Mouse (Mus musculus): ENCODE measurements at regions not wholly inside any gene's neighbourhood (a gene's known extent, or its start where the extent isn't known, plus 50 kb on each side); places are given as distances from the start of the nearest gene placed in this dataset.

GRCm38 (mm10) chr5:120288036-120288684, 143.3 kb upstream of the Lhx5 start:
- intact Hi-C loops (cut with DNase I): no loop called here
- DNase-seq: no peak
- Histone ChIP-seq H3K4me3 (no peak overlapping the region), H3K27ac (no peak overlapping the region)
- no peak for TF ChIP-seq CTCF (IDR thresholded peaks at IDR 0.05)

DNA sequence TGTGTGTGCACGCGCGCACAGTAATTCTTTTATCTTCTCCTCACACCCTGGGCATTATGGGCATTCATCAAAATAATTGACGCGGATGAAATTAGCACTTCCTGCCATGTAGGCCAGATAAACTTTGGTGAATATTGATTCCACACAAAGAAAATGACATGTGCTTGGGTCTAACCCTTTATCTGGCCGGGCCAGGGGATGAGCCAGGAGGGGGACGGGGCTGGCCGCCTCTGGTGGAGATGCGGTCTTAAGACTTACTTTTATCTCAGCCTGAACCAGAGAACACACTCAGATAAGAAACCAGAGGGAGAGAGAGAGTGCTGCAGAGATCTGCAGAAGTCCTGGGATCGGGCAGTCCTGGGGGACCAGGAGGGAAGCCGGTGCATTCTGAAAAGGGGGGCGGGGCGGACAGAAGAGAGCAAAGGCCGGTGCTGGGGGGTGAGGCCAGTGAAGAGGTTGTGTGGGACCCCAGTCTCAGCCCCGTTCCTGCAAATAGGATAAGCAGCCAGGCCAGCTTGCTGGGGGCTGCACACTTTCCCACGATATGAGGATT, 136.9 kb upstream of the Lhx5 start:
- no peak overlapping the region for H3K4me3 ChIP-seq
- no peak for DNase-seq
- intact Hi-C loops (cut with DNase I): no loop called here
- no peak overlapping the region for H3K27ac ChIP-seq
- no peak for TF ChIP-seq CTCF (IDR thresholded peaks at IDR 0.05)

DNA sequence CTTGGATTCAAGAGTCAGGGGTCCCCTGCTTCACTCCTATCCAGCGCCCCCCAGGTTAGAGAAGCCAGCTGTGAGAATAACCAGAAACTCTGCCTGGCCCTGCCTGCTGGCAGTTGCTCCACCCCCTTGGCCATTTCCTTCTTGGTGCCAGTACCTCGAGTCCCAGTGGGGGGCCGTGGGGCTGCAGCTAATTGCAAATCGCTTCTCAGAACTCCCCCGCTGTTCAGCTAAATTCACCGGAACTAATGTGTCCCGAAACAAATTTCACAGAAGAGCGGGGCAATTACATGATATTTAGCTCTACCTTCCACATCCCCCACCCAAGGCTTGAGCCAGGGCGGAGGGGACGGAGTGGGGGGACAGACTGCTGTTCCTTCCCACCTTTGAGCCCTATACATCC, 134.3 kb upstream of the Lhx5 start:
- DNase-seq: no peak
- Histone ChIP-seq H3K27ac (no peak overlapping the region), H3K4me3 (no peak overlapping the region)
- no peak for TF ChIP-seq CTCF (IDR thresholded peaks at IDR 0.05)
- intact Hi-C loops (cut with DNase I): no loop called here

- intact Hi-C loops (cut with DNase I): no loop called here
- Histone ChIP-seq H3K27ac (no peak overlapping the region), H3K4me3 (no peak overlapping the region)
- no peak for TF ChIP-seq CTCF (IDR thresholded peaks at IDR 0.05)
- DNase-seq: no peak
Measured at GRCm38 (mm10) chr5:120297665-120298282, 133.7 kb upstream of the Lhx5 start.

GRCm38 (mm10) chr5:120301672-120302071, 129.8 kb upstream of the Lhx5 start:
- no peak overlapping the region for H3K27ac ChIP-seq
- no peak overlapping the region for H3K4me3 ChIP-seq
- TF ChIP-seq CTCF (IDR thresholded peaks at IDR 0.05): no peak
- DNase-seq: no peak
- intact Hi-C loops (cut with DNase I): no loop called here

DNA sequence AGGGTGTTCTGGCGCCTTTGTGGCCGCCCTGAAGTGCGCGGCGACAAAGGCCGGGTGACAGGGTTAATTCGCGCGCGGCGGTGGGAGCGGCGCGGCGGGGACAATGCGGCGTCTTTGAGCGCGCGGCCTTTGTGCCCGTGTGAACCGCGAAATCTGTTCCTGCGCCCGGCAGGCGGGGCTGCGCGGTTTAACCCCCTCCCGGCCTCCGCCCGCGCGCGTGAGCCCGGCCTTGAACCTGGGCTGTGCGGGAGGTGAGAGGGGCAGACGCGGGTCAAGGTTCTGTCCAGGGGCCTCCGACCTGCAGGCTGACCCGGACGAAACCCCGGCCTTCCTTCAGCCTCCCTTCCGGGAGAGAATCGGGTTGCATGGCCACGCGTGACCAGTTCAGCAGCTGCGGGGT, 129.2 kb upstream of the Lhx5 start:
- intact Hi-C loops (cut with DNase I): no loop called here
- no peak for DNase-seq
- H3K4me3 ChIP-seq: no peak overlapping the region
- H3K27ac ChIP-seq: no peak overlapping the region
- no peak for TF ChIP-seq CTCF (IDR thresholded peaks at IDR 0.05)

DNA sequence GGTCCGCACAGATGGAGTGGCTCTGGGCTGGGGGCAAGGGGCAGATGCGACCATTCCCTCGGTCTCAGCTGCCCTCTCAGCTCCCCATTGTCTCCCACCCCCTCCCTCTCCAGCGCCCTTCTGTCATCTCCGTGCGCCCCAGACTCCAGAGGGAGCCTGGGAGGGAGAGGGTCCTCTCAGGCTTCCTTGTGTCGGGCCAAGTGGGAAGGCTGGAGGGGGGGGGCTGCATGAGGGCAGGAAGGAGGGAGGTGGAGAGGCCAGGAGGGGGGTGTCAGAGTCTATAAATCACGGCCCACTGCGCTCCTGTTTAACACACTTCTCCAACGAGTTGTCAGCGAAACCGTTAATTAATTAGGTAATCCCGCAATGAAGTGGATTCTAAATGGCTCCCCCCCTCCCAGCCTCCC, 127.2 kb upstream of the Lhx5 start:
- DNase-seq: no peak
- H3K4me3 ChIP-seq: no peak overlapping the region

GRCm38 (mm10) chr5:120312299-120312698, 119.2 kb upstream of the Lhx5 start:
- Histone ChIP-seq H3K27ac (no peak overlapping the region), H3K4me3 (no peak overlapping the region)
- no peak for DNase-seq
- TF ChIP-seq CTCF (IDR thresholded peaks at IDR 0.05): peak; percentile 41
- intact Hi-C loops (cut with DNase I): no loop called here

More for the DNA sequence above, 127.2 kb upstream of the Lhx5 start:
- TF ChIP-seq CTCF (IDR thresholded peaks at IDR 0.05): no peak
- intact Hi-C loops (cut with DNase I): no loop called here
- no peak overlapping the region for H3K27ac ChIP-seq

DNA sequence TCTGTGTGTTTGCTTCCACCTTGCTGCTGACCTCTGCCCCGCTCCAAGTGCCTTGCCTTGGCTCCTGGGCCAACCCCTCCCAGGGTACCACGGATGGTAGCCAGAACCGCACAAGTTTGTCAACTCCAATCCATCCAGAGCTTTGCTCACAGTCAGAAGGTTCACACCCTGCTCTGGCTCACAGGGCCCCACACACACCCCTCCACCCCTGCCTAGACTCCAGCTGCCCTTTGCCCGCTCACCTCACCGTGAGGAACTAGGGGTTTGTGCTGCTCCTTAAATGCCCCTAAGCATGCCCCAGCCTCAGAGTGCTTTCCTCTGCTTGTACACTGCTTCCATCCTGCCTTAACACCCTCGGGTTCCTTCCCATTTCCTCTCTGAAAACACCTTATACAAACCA, 117.5 kb upstream of the Lhx5 start:
- DNase-seq: no peak
- TF ChIP-seq CTCF (IDR thresholded peaks at IDR 0.05): no peak
- no peak overlapping the region for H3K4me3 ChIP-seq
- no peak overlapping the region for H3K27ac ChIP-seq
- intact Hi-C loops (cut with DNase I): no loop called here

- TF ChIP-seq CTCF (IDR thresholded peaks at IDR 0.05): no peak
- no peak overlapping the region for H3K4me3 ChIP-seq
- no peak overlapping the region for H3K27ac ChIP-seq
- intact Hi-C loops (cut with DNase I): no loop called here
- DNase-seq: no peak
Measured at GRCm38 (mm10) chr5:120315116-120315515, 116.4 kb upstream of the Lhx5 start.

DNA sequence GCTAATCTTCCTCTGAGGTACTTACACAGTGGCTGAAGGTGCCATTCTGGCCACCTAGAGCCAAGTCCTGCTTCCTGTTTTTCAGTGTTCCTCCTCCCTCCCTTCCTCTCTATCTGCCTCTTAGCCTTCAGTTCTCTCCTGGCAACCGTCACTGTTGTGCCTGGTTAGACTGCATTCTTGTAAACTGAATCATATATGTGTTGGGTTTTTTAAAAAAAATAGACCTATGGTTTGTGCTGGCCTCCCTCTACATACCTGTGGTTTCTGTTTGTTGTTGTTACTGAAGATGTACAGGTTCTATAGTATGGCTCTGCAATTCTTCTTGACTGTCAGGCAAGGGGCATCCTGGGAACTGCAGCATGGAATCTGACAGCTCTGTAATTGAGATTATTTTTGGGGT, 112.5 kb upstream of the Lhx5 start:
- intact Hi-C loops (cut with DNase I): no loop called here
- no peak overlapping the region for H3K27ac ChIP-seq
- no peak for TF ChIP-seq CTCF (IDR thresholded peaks at IDR 0.05)
- DNase-seq: no peak
- no peak overlapping the region for H3K4me3 ChIP-seq

- intact Hi-C loops (cut with DNase I): no loop called here
- no peak overlapping the region for H3K27ac ChIP-seq
- no peak overlapping the region for H3K4me3 ChIP-seq
- no peak for TF ChIP-seq CTCF (IDR thresholded peaks at IDR 0.05)
- DNase-seq: no peak
Measured at GRCm38 (mm10) chr5:120322031-120322731, 109.3 kb upstream of the Lhx5 start.

DNA sequence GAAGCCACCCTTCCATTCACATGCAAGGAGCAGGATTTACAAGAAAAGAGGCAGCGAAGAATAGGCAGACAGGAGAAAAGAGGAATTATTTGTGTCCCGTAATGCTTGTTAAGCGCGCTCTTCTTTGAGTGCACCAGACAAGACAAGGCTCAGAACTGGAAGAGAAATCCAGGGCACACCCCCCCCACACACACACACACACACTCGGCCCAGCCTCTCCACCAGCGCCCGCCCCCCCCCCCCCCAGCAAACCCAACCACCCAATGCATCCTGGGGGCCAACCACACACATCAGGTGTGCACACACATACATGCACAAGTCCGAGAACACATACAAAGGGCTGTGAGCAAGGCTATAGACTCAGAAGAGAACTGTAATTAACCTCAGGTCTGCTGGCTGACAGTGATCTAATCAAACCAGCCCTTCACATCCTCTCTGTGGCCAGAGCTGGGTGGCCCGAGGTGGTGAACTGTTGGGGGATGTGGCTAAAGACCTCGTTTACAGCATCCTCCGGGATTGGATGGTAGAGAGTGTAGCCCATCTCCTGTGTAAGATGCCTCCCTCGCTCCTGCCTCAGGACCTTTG, 108.7 kb upstream of the Lhx5 start:
- no peak overlapping the region for H3K4me3 ChIP-seq
- intact Hi-C loops (cut with DNase I): no loop called here
- no peak for TF ChIP-seq CTCF (IDR thresholded peaks at IDR 0.05)
- H3K27ac ChIP-seq: no peak overlapping the region
- no peak for DNase-seq
